Mouse (Mus musculus) liver, embryonic 15.5 days (tissue): ENCODE results near the gene Rbks. TPM values are rescaled to one million over a fixed set of nuclear protein-coding genes. Genes with fewer than 3 reads are reported as not detected.
A peak's percentile ranks its signal among the peaks of the same experiment; 100 is the strongest.
"Not testable (repeated sequence)": the region's sequence is repeated elsewhere in the genome, so short reads cannot be mapped to it uniquely, and the experiment has no call there.

Experiments
- ATAC-seq: fragments of 200-750 bp; cut with Nextera tagmentation; 2 replicates; pipeline ENCODE4 v1.8.0; 2017; ENCODE audit warnings: moderate number of reproducible peaks, mild to moderate bottlenecking, moderate library complexity; ENCODE audit not compliant: insufficient read depth
- H3K27ac ChIP-seq: fragments of 300-500 bp; sonication (generic); replicated peaks from 2 replicates; pipeline ENCODE4 v1.5.1; 2015; ENCODE audit warnings: mild to moderate bottlenecking, inconsistent platforms
- H3K27me3 ChIP-seq: fragments of 300-500 bp; sonication (generic); 2 replicates; pipeline ENCODE4 v1.6.1; 2015; ENCODE audit warnings: mild to moderate bottlenecking, inconsistent platforms
- H3K36me3 ChIP-seq: fragments of 300-500 bp; sonication (generic); replicated peaks from 2 replicates; pipeline ENCODE4 v1.6.1; 2015; ENCODE audit warnings: moderate library complexity, mild to moderate bottlenecking, inconsistent platforms
- H3K4me1 ChIP-seq: fragments of 300-500 bp; sonication (generic); replicated peaks from 2 replicates; pipeline ENCODE4 v1.6.1; 2015; ENCODE audit warnings: inconsistent platforms
- H3K4me2 ChIP-seq: fragments of 300-500 bp; sonication (generic); 2 replicates; pipeline ENCODE4 v1.6.1; 2015; ENCODE audit warnings: moderate library complexity, mild to moderate bottlenecking, inconsistent platforms
- H3K4me3 ChIP-seq: fragments of 300-500 bp; sonication (generic); replicated peaks from 2 replicates; pipeline ENCODE4 v1.5.1; 2015; ENCODE audit warnings: mild to moderate bottlenecking, inconsistent platforms
- H3K9ac ChIP-seq: fragments of 300-500 bp; sonication (generic); 2 replicates; pipeline ENCODE4 v1.6.1; 2015; ENCODE audit warnings: moderate library complexity, mild to moderate bottlenecking, inconsistent platforms
- H3K9me3 ChIP-seq: fragments of 300-500 bp; sonication (generic); replicated peaks from 2 replicates; pipeline ENCODE4 v1.6.1; 2016; ENCODE audit warnings: inconsistent platforms
- WGBS: fragments of 180-500 bp; shearing (Covaris S2); methylation state at CpG from one replicate; pipeline ENCODE4 v1.1.7; 2015; ENCODE audit warnings: mixed read lengths; ENCODE audit not compliant: insufficient replicate concordance; 5-methylcytosine and 5-hydroxymethylcytosine counted together
- polyA plus RNA-seq: library from polyadenylated mRNA; unstranded; fragments of >200 nt; fragmentation: Nextera tagmentation; extraction: Ambion mirVana; gene quantifications from 2 replicates; pipeline ENCODE4 v1.2.1, GENCODE M21; 2015

Gene Rbks
- polyA plus RNA-seq, 1 experiment from 2014 or later: 18.8 TPM

- H3K4me3 ChIP-seq: no peak overlapping the region
- no peak overlapping the region for H3K9ac ChIP-seq
- WGBS: 82% methylated on average over 6 of the region's 6 CpGs
- no peak overlapping the region for H3K27ac ChIP-seq
- H3K36me3 ChIP-seq: peaks cover 13% of the 10 kb centered on the region; the same call in 1 of the 2 replicates
- no peak for ATAC-seq
- no peaks in the 10 kb centered on the region for H3K27me3 ChIP-seq
- no peaks in the 10 kb centered on the region for H3K9me3 ChIP-seq
- no peak overlapping the region for H3K4me2 ChIP-seq
- no peaks in the 10 kb centered on the region for H3K4me1 ChIP-seq
Observed at GRCm38 (mm10) chr5:31644847-31645246, 52.6 kb downstream of the Rbks start.

DNA sequence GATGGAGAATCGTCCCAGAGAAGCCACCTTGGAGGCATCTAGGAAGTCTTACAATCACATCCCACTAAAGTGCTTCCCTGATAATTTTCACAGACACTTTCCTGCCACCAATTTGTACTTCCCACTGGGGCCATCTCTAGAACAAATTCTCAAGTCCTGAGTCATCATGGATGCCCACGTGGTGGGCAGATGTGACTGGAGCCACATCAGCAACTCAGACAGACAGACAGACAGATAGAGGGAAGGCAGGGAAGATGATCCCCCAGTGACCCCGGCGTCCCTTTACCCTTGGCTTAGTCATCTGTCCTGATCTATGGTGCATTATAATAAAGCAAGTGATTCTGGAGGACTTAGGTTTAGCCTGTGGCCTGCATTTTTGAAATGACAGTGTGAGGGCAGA lies 53.2 kb downstream of the Rbks start:
- H3K9ac ChIP-seq: no peak overlapping the region
- no peaks in the 10 kb centered on the region for H3K9me3 ChIP-seq
- H3K4me2 ChIP-seq: no peak overlapping the region
- no peak overlapping the region for H3K4me3 ChIP-seq
- H3K36me3 ChIP-seq: 0 out of 2 replicates have a peak, but pooled peaks cover 9% of the 10 kb centered on the region
- ATAC-seq: no peak
- no peaks in the 10 kb centered on the region for H3K27me3 ChIP-seq
- no peaks in the 10 kb centered on the region for H3K4me1 ChIP-seq
- WGBS: 54% methylated on average over 4 of the region's 4 CpGs
- H3K27ac ChIP-seq: no peak overlapping the region

GRCm38 (mm10) chr5:31642300-31642699 lies 55.1 kb downstream of the Rbks start:
- 0 out of 2 replicates have a peak, but pooled peaks cover under 1% of the 10 kb centered on the region for H3K4me1 ChIP-seq
- no peaks in the 10 kb centered on the region for H3K9me3 ChIP-seq
- H3K4me2 ChIP-seq: no peak overlapping the region
- 75% methylated on average over 3 of the region's 3 CpGs for WGBS
- H3K27ac ChIP-seq: no peak overlapping the region
- no peak overlapping the region for H3K9ac ChIP-seq
- no peaks in the 10 kb centered on the region for H3K27me3 ChIP-seq
- no peak overlapping the region for H3K4me3 ChIP-seq
- H3K36me3 ChIP-seq: 0 out of 2 replicates have a peak, but pooled peaks cover 9% of the 10 kb centered on the region
- ATAC-seq: no peak

DNA sequence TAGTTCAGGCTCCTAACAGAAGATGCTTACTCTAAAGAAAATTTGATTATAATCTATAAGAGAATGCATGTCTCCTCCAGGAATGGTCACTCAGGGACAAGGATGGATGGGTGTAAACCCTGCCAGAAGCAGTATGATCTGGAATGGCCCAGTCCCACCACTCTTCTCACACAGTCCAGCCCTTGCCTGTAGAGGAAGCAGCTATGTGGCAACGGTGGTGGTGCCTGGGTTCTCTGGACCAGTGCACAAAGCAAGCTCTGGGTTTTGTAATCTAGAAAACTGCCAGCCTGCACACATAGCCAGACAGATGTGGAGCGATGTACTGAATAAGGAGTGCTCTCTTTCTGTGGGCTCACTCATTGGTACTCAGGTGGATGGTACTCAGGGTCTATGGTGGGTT lies 56.9 kb downstream of the Rbks start:
- H3K27ac ChIP-seq: 0 out of 2 replicates have a peak overlapping the region, but pooled peaks have one; percentile 7
- peaks cover 15% of the 10 kb centered on the region; the same call in 1 of the 2 replicates for H3K4me1 ChIP-seq
- no peaks in the 10 kb centered on the region for H3K27me3 ChIP-seq
- H3K9ac ChIP-seq: no peak overlapping the region
- no peak overlapping the region for H3K4me3 ChIP-seq
- 0 out of 2 replicates have a peak, but pooled peaks cover 9% of the 10 kb centered on the region for H3K36me3 ChIP-seq
- no peak overlapping the region for H3K4me2 ChIP-seq
- 68% methylated on average over 2 of the region's 2 CpGs for WGBS
- ATAC-seq: no peak
- H3K9me3 ChIP-seq: no peaks in the 10 kb centered on the region

DNA sequence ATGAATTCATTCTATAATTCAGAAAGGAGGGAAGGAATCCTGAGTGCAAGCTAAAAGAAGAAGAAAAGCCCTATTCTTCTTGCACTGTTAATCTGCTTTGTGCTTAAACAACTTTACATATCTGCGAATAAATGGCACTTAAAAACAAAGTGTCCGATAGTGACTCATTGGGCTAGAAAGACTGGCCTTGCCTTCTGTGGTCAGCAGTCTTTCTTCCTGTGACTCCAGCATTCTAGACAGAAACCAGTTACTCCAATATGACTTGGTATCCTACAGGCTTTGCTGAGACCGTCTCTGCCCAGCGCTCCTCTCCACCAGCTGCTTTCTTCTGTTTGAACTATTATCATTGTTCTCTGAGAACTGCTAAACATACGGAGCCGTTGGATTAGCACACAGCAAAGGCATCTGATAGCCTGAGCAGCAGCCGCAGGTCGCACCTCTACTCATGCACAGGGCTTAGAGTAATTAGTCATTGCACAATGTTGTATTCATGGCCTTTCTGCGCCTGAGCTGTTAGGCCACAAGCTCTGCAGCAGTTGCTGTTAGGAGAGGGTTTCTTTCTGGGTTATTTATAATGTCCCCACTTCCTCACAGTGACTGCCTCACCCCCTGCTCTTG lies 60.7 kb downstream of the Rbks start:
- H3K27me3 ChIP-seq: no peaks in the 10 kb centered on the region
- no peak overlapping the region for H3K4me2 ChIP-seq
- no peak overlapping the region for H3K4me3 ChIP-seq
- 0 out of 2 replicates have a peak, but pooled peaks cover 8% of the 10 kb centered on the region for H3K36me3 ChIP-seq
- peak overlapping the region; percentile 21 for H3K27ac ChIP-seq
- 27% methylated on average over 9 of the region's 9 CpGs for WGBS
- ATAC-seq: peak; percentile 31; the same call in 1 of the 2 replicates
- no peak overlapping the region for H3K9ac ChIP-seq
- no peaks in the 10 kb centered on the region for H3K9me3 ChIP-seq
- peaks cover 15% of the 10 kb centered on the region; the same call in 1 of the 2 replicates for H3K4me1 ChIP-seq

- Histone ChIP-seq H3K27me3 (no peaks in the 10 kb centered on the region), H3K36me3 (0 out of 2 replicates have a peak, but pooled peaks cover 4% of the 10 kb centered on the region), H3K4me1 (peaks cover 15% of the 10 kb centered on the region; the same call in 1 of the 2 replicates), H3K4me3 (no peak overlapping the region), H3K9me3 (no peaks in the 10 kb centered on the region), H3K4me2 (no peak overlapping the region), H3K27ac (no peak overlapping the region), H3K9ac (no peak overlapping the region)
- no peak for ATAC-seq
- whole genome bisulfite sequencing: 87% methylated on average over 5 of the region's 5 CpGs
Observed at GRCm38 (mm10) chr5:31634679-31635078, 62.7 kb downstream of the Rbks start.

GRCm38 (mm10) chr5:31634161-31634560 lies 63.3 kb downstream of the Rbks start:
- Histone ChIP-seq H3K9ac (no peak overlapping the region), H3K27me3 (no peaks in the 10 kb centered on the region), H3K4me2 (no peak overlapping the region), H3K9me3 (no peaks in the 10 kb centered on the region), H3K4me1 (peaks cover 15% of the 10 kb centered on the region; the same call in 1 of the 2 replicates), H3K4me3 (no peak overlapping the region), H3K36me3 (0 out of 2 replicates have a peak, but pooled peaks cover 4% of the 10 kb centered on the region), H3K27ac (no peak overlapping the region)
- WGBS: 71% methylated on average over 4 of the region's 4 CpGs
- ATAC-seq: no peak

GRCm38 (mm10) chr5:31631169-31631568 lies 66.3 kb downstream of the Rbks start:
- not testable (repeated sequence) for H3K36me3 ChIP-seq, H3K27ac ChIP-seq, H3K4me1 ChIP-seq, H3K9ac ChIP-seq, H3K4me3 ChIP-seq, H3K9me3 ChIP-seq, H3K4me2 ChIP-seq, ATAC-seq, H3K27me3 ChIP-seq
- 94% methylated on average over 4 of the region's 4 CpGs for WGBS

- H3K4me2 ChIP-seq: no peak overlapping the region
- H3K36me3 ChIP-seq: 0 out of 2 replicates have a peak, but pooled peaks cover 4% of the 10 kb centered on the region
- no peaks in the 10 kb centered on the region for H3K4me1 ChIP-seq
- H3K27ac ChIP-seq: no peak overlapping the region
- no peak overlapping the region for H3K9ac ChIP-seq
- no peak overlapping the region for H3K4me3 ChIP-seq
- 64% methylated on average over 5 of the region's 5 CpGs for WGBS
- no peaks in the 10 kb centered on the region for H3K9me3 ChIP-seq
- ATAC-seq: no peak
- no peaks in the 10 kb centered on the region for H3K27me3 ChIP-seq
Observed at GRCm38 (mm10) chr5:31630064-31630463, 67.4 kb downstream of the Rbks start.

GRCm38 (mm10) chr5:31628555-31628954 lies 68.9 kb downstream of the Rbks start:
- Histone ChIP-seq H3K36me3 (no peaks in the 10 kb centered on the region), H3K4me3 (no peak overlapping the region), H3K27me3 (no peaks in the 10 kb centered on the region), H3K27ac (no peak overlapping the region), H3K9ac (no peak overlapping the region), H3K9me3 (no peaks in the 10 kb centered on the region), H3K4me2 (no peak overlapping the region), H3K4me1 (no peaks in the 10 kb centered on the region)
- ATAC-seq: no peak
- WGBS: 80% methylated on average over 8 of the region's 8 CpGs

DNA sequence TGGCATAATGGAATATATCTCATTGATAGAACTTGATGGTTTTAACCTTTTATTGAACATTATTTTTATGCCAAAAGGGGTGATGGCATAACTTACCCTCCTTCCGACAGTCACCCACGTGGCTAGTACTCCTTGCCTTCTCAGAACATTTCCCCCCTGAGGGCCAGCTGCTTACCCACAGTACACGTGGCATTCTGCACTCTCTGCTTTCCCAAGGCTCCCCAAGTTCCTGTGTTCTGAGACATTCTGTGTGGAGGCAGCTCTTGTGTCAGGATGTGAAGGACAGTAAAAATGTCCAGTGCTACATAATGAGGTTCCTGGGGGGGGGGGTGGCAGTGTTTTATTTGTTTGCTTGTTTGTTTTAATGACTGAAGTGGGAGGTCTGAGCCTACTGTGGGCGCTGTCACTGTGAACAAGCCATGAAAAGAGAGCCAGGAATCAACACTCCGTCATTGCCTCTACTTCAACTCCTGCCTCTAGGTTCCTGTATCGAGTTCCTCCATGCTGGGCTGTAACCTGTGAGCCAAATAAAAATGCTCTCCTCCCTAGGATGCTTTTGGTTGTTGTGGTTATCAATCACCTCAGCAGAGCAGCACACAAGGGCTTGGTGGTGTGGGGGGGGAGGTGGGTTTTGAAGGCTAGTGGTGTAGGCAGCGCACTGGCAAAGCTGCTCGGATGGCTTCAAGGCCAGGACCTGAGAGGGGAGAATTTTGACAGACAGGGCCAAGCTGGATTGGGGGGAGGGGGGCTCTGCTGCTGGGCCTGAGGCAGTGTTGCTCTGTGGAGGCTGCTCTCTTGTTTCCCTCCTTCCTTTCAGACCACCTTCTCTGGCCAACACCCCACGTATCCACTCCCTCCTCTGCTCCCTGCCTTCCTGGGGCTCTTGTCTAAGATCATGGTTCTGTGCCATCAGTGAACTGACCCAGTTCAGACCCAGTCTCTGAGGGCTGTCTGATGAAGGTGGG lies 69.6 kb downstream of the Rbks start:
- H3K9me3 ChIP-seq: no peaks in the 10 kb centered on the region
- H3K27ac ChIP-seq: no peak overlapping the region
- no peaks in the 10 kb centered on the region for H3K4me1 ChIP-seq
- H3K36me3 ChIP-seq: no peaks in the 10 kb centered on the region
- H3K4me3 ChIP-seq: no peak overlapping the region
- ATAC-seq: no peak
- no peak overlapping the region for H3K4me2 ChIP-seq
- H3K9ac ChIP-seq: no peak overlapping the region
- H3K27me3 ChIP-seq: no peaks in the 10 kb centered on the region
- 69% methylated on average over 9 of the region's 9 CpGs for WGBS
